Mouse (Mus musculus): ENCODE results near the gene 2810004N23Rik. TPM values are rescaled to one million over a fixed set of nuclear protein-coding genes. Genes with fewer than 3 reads are reported as not detected.

2810004N23Rik gene
- polyA plus RNA-seq, 2 experiments: 13.5 to 17.9 TPM

- Histone ChIP-seq H3K9me3 (ENCODE audit: control insufficient read depth, low read length) (no peaks in the 10 kb centered on the region), H3K9ac (replicated peaks) (no peak overlapping the region), H3K27me3 (ENCODE audit: control insufficient read depth, insufficient read depth, low read length) (no peaks in the 10 kb centered on the region), H3K27ac (no peak overlapping the region), H3K36me3 (replicated peaks; ENCODE audit: control insufficient read depth, insufficient read depth, low read depth) (peaks cover 13% of the 10 kb centered on the region), H3K4me3 (ENCODE audit: insufficient read depth in 1 of 2, low read depth in 2 of 2, low read length in 2 of 2) (no peak overlapping the region), H3K4me2 (ENCODE audit: low read depth) (no peak overlapping the region), H3K4me1 (replicated peaks; ENCODE audit: control insufficient read depth in 2 of 2, insufficient read depth in 2 of 2, low read length in 1 of 2) (no peaks in the 10 kb centered on the region)
- ATAC-seq (ENCODE audit: insufficient read depth) (no peak), DNase-seq (ENCODE audit: low read depth in 3 of 3, low spot score in 3 of 3) (no peak)
- TF ChIP-seq CTCF (IDR thresholded peaks at IDR 0.05; ENCODE audit: low read depth) (no peak), EP300 (IDR thresholded peaks at IDR 0.05; ENCODE audit: low read depth) (no peak)
- 70% methylated on average over 7 of the region's 7 CpGs for WGBS (ENCODE audit: insufficient replicate concordance)
These were observed 26.6 kb downstream of the 2810004N23Rik start for GRCm38 (mm10) chr8:124836273-124836672.

GRCm38 (mm10) chr8:124835848-124836247, 27.1 kb downstream of the 2810004N23Rik start:
- H3K9me3 ChIP-seq (ENCODE audit: control insufficient read depth, low read length): no peaks in the 10 kb centered on the region
- H3K36me3 ChIP-seq (replicated peaks; ENCODE audit: control insufficient read depth, insufficient read depth, low read depth): peaks cover 10% of the 10 kb centered on the region
- no peak overlapping the region for H3K4me3 ChIP-seq (ENCODE audit: insufficient read depth in 1 of 2, low read depth in 2 of 2, low read length in 2 of 2)
- TF ChIP-seq CTCF (IDR thresholded peaks at IDR 0.05; ENCODE audit: low read depth) (no peak), EP300 (IDR thresholded peaks at IDR 0.05; ENCODE audit: low read depth) (no peak)
- DNase-seq (ENCODE audit: low read depth in 3 of 3, low spot score in 3 of 3): no peak
- H3K27me3 ChIP-seq (ENCODE audit: control insufficient read depth, insufficient read depth, low read length): no peaks in the 10 kb centered on the region
- no peak overlapping the region for H3K9ac ChIP-seq (replicated peaks)
- H3K4me2 ChIP-seq (ENCODE audit: low read depth): no peak overlapping the region
- ATAC-seq (ENCODE audit: insufficient read depth): no peak
- no peak overlapping the region for H3K27ac ChIP-seq
- no peaks in the 10 kb centered on the region for H3K4me1 ChIP-seq (replicated peaks; ENCODE audit: control insufficient read depth in 2 of 2, insufficient read depth in 2 of 2, low read length in 1 of 2)

GRCm38 (mm10) chr8:124833430-124834205, 29.3 kb downstream of the 2810004N23Rik start:
- Histone ChIP-seq H3K36me3 (replicated peaks; ENCODE audit: control insufficient read depth, insufficient read depth, low read depth) (no peaks in the 10 kb centered on the region; the same call in 1 of the 2 replicates), H3K27ac (no peak overlapping the region), H3K4me2 (ENCODE audit: low read depth) (peak overlapping the region; percentile 15; the same call in 1 of the 2 replicates), H3K27me3 (ENCODE audit: control insufficient read depth, insufficient read depth, low read length) (no peaks in the 10 kb centered on the region), H3K9me3 (ENCODE audit: control insufficient read depth, low read length) (no peaks in the 10 kb centered on the region), H3K4me1 (replicated peaks; ENCODE audit: control insufficient read depth in 2 of 2, insufficient read depth in 2 of 2, low read length in 1 of 2) (no peaks in the 10 kb centered on the region), H3K4me3 (ENCODE audit: insufficient read depth in 1 of 2, low read depth in 2 of 2, low read length in 2 of 2) (no peak overlapping the region), H3K9ac (replicated peaks) (no peak overlapping the region)
- 32% methylated on average over 15 of the region's 15 CpGs for WGBS (ENCODE audit: insufficient replicate concordance)
- ATAC-seq (ENCODE audit: insufficient read depth) (no peak), DNase-seq (ENCODE audit: low read depth in 3 of 3, low spot score in 3 of 3) (no peak)
- no peak for TF ChIP-seq EP300 (IDR thresholded peaks at IDR 0.05; ENCODE audit: low read depth)
- no peak for TF ChIP-seq CTCF (IDR thresholded peaks at IDR 0.05; ENCODE audit: low read depth)

GRCm38 (mm10) chr8:124831941-124832340, 31.0 kb downstream of the 2810004N23Rik start:
- no peaks in the 10 kb centered on the region for H3K9me3 ChIP-seq (ENCODE audit: control insufficient read depth, low read length)
- TF ChIP-seq EP300 (IDR thresholded peaks at IDR 0.05; ENCODE audit: low read depth): no peak
- TF ChIP-seq CTCF (IDR thresholded peaks at IDR 0.05; ENCODE audit: low read depth): no peak
- H3K4me1 ChIP-seq (replicated peaks; ENCODE audit: control insufficient read depth in 2 of 2, insufficient read depth in 2 of 2, low read length in 1 of 2): no peaks in the 10 kb centered on the region
- no peak overlapping the region for H3K9ac ChIP-seq (replicated peaks)
- no peak overlapping the region for H3K27ac ChIP-seq
- no peaks in the 10 kb centered on the region for H3K36me3 ChIP-seq (replicated peaks; ENCODE audit: control insufficient read depth, insufficient read depth, low read depth)
- no peaks in the 10 kb centered on the region for H3K27me3 ChIP-seq (ENCODE audit: control insufficient read depth, insufficient read depth, low read length)
- WGBS (ENCODE audit: insufficient replicate concordance): 64% methylated on average over 6 of the region's 6 CpGs
- H3K4me3 ChIP-seq (ENCODE audit: insufficient read depth in 1 of 2, low read depth in 2 of 2, low read length in 2 of 2): no peak overlapping the region
- no peak for DNase-seq (ENCODE audit: low read depth in 3 of 3, low spot score in 3 of 3)
- H3K4me2 ChIP-seq (ENCODE audit: low read depth): no peak overlapping the region
- no peak for ATAC-seq (ENCODE audit: insufficient read depth)

- Histone ChIP-seq H3K27ac (no peak overlapping the region), H3K9ac (replicated peaks) (no peak overlapping the region), H3K4me1 (replicated peaks; ENCODE audit: control insufficient read depth in 2 of 2, insufficient read depth in 2 of 2, low read length in 1 of 2) (no peaks in the 10 kb centered on the region), H3K36me3 (replicated peaks; ENCODE audit: control insufficient read depth, insufficient read depth, low read depth) (no peaks in the 10 kb centered on the region), H3K9me3 (ENCODE audit: control insufficient read depth, low read length) (no peaks in the 10 kb centered on the region), H3K4me3 (ENCODE audit: insufficient read depth in 1 of 2, low read depth in 2 of 2, low read length in 2 of 2) (no peak overlapping the region), H3K27me3 (ENCODE audit: control insufficient read depth, insufficient read depth, low read length) (no peaks in the 10 kb centered on the region), H3K4me2 (ENCODE audit: low read depth) (no peak overlapping the region)
- DNase-seq (ENCODE audit: low read depth in 3 of 3, low spot score in 3 of 3) (no peak), ATAC-seq (ENCODE audit: insufficient read depth) (no peak)
- TF ChIP-seq EP300 (IDR thresholded peaks at IDR 0.05; ENCODE audit: low read depth) (no peak), CTCF (IDR thresholded peaks at IDR 0.05; ENCODE audit: low read depth) (no peak)
- WGBS (ENCODE audit: insufficient replicate concordance): 46% methylated on average over 6 of the region's 6 CpGs
These were observed 31.4 kb downstream of the 2810004N23Rik start for GRCm38 (mm10) chr8:124831531-124831930.

All from liver, embryonic 14.5 days (tissue).